Mouse (Mus musculus): ENCODE measurements around the gene Sfn.

- TF ChIP-seq TCF12 (IDR thresholded peaks at IDR 0.05; ENCODE audit: insufficient read depth, poor library complexity, severe bottlenecking), result no peak
- TF ChIP-seq POLR2A (IDR thresholded peaks at IDR 0.05; ENCODE audit: insufficient read length, low read depth), result no peak
- TF ChIP-seq MAX (IDR thresholded peaks at IDR 0.05; ENCODE audit: low read depth), result no peak
- no peak for TF ChIP-seq POLR2AphosphoS2 (IDR thresholded peaks at IDR 0.05; ENCODE audit: insufficient read length, low read depth)
- TF ChIP-seq MYOD1 (IDR thresholded peaks at IDR 0.05; ENCODE audit: control insufficient read depth in 1 of 3, insufficient read length in 2 of 3, low read depth in 2 of 3), result no peak
- TF ChIP-seq USF1 (IDR thresholded peaks at IDR 0.05; ENCODE audit: low read depth), result no peak
- no peak for TF ChIP-seq REST (IDR thresholded peaks at IDR 0.05; ENCODE audit: insufficient read depth, insufficient read length)
- no peak for TF ChIP-seq CEBPB (IDR thresholded peaks at IDR 0.05; ENCODE audit: insufficient read depth, poor library complexity, severe bottlenecking)
- TF ChIP-seq SRF (IDR thresholded peaks at IDR 0.05; ENCODE audit: control insufficient read depth, insufficient read length, low read depth), result no peak
Measured at GRCm38 (mm10) chr4:133552768-133553447, 49.1 kb downstream of the Sfn start, which contains the start of gene Nr0b2.

Data from myocyte (in vitro differentiated cells).